Mouse (Mus musculus) T-helper 2 cell (primary cell): ENCODE measurements around the gene Mllt3.

ENCODE experiments used
- in situ Hi-C: fragments of 300-600 bp; cut with MboI, MseI; formaldehyde crosslinking; loops from one replicate; pipeline ENCODE4 v1.15.1; 2025; ENCODE audit warnings: high pct_unique_total_duplicates

The Mllt3 gene

GRCm38 (mm10) chr4:87955132-87955531 lies 78.0 kb downstream of the Mllt3 start:
- in situ Hi-C loops = no loop called here

- in situ Hi-C loops = no loop called here
Measured at GRCm38 (mm10) chr4:87954421-87955083, 78.6 kb downstream of the Mllt3 start.

- in situ Hi-C loops = no loop called here
Measured at GRCm38 (mm10) chr4:87953736-87954135, 79.4 kb downstream of the Mllt3 start.

DNA sequence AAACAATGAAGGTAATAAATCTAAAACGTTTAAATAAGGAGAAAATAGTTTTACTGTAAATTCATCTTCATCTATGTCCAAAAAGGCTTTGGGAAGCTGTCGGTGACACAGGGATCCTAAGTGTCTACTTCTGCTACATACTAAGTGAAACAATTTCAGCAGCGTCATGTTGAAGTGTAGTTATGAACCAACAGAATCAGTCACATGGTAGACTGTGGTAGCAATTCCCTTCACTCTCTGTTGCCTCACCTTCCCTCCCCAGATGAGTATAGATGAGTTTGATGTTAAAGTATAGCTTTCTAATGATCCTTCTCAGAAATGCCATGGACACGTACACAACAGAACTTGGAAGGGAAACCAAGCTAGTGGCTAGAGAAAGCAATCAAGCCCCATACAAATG lies 79.9 kb downstream of the Mllt3 start:
- in situ Hi-C loops = no loop called here

GRCm38 (mm10) chr4:87949451-87949850 lies 83.7 kb downstream of the Mllt3 start:
- in situ Hi-C loops = loop anchor here (5.0 kb wide), 1 partner anchor 53 kb away; no protein-coding TSS in a partner anchor

DNA sequence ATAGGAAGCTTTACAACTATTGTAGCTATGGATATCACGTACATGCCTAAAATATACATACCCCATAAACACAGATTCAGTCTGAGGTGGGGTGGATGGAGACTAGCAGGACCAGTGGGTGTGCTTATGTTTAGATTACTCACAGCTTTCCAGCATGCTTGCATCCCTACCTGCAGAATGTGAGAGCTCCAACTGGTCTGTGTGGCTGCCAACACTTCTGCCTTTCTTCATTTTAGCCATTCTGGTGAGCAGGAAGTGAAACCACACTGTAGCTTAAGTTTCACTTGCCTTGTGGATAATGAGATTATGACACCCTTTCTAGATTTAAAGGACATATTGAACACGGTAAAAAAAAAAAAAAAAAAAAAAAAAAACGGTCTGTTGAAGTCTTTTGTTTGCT lies 88.8 kb downstream of the Mllt3 start:
- in situ Hi-C loops = no loop called here

DNA sequence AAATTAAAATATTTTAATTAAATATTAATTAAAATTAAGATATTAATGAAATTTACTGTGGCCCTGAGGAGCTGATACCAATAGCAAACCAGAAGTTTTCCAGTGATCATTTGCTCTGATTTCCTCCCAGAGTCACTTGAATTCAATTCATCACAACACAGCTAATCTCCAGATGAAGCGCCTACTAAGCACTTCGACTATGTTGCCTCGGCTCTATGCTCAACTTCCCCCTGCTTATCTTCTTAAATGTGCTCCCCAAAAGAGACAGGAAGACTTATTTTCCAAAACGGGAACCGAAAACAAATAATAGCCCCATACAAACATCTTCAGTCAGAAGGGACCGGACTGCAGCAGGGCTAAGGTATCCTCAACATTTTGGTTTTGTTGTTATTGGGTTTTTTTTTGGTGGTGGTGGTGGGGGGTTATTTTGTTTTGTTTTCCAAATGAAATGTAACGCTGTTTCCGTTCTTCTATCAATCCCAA lies 90.2 kb downstream of the Mllt3 start:
- in situ Hi-C loops = no loop called here

DNA sequence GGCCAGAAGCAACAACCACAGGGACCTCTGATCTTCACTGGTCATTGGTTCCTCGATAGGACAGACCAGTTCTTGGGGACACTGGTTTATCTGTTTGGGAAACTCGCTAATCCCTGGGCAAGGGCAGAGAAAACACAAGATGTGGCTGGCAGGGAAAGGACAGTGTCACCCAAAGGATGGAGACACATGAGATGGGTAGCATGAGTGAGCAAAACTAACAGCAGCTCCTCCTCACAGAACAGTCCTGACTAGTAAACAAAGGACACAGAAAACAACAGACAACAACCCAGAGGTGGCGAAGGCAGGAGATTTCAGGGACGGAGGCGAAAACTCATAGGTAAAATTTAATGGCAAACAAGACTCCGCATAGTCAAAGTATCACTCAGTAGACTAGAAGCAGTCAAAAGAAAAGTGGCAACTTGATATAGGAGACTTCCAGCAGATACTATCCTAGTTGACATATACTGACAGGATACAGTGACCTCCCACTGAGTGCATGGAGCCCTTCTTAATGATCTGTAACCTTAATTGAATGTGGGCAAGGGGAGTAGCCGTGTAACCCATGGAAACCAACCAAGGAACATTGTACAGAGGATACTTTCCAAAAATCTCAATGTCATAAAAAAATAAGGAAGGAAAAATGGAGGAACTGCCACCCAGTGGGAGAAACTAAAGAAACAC lies 93.5 kb downstream of the Mllt3 start:
- in situ Hi-C loops = no loop called here

GRCm38 (mm10) chr4:87936326-87936725 lies 96.8 kb downstream of the Mllt3 start:
- in situ Hi-C loops = no loop called here

DNA sequence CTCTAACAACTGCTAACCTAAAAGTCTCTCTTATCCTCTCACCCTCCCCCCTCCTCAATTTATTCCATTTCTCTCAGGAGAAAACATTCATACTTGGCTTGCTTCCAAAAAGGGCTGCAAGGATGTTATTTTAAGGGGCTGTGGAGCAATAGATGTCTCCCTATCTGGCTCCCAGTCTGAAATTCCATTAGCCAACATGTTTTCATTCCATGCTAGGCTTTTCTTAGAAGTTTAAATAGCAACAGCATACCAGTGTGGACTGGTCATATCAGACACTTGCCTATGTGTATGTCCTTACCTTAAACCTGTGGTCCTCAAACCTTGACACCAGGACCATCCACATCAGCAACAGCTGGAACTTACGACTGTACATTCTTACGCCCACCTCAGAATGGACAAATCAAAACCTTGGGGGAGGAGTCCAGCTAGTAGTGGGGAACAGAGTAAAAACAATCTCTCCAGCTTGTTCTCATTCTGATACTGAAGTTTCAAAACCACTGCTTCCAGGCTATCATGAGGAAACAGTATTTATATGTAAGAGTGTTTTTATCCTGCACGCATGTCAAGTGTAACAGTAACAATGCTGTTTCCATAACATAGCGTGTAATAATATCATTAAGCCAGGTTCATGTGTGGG lies 99.3 kb downstream of the Mllt3 start:
- in situ Hi-C loops = no loop called here

DNA sequence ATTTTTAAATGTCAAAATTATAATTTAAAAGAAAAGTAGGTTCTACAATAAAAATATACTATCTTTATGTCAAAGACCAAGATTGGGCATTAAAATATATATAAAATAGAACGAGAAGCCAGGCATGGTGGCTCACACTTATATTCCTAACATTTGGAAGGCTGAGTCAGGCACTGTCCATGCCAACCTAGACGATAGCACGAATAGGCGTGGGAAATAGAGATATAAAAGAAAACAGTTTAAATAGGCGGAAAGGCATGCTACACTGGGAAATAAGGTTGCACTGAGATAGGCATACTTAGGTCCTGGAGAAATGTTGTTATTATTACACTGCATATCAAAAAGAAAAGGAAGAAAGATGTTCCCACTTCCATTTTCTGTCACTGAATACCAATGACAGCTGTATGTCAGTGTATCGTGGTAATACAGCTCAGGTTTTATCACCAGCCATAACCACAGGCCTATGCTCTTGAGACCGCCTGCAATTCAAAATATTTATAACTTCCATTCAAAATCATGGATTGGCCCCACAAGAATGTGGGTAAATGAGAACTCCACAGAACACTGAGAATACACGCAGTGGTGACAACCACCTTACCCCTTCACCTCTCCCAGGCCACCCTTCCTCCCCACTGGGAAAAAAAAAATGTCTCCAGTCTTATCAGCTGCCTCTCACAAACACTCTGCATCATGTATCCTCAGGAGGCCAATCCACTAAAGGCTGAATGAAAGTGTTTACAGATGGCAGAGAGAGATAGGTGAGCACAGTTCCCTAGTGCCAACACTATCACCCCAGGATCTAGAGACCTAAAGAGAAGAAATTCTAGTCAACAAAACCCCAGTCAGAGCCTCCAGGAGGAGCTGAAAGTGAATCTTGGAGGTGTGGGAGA lies 102.6 kb downstream of the Mllt3 start:
- in situ Hi-C loops = no loop called here

DNA sequence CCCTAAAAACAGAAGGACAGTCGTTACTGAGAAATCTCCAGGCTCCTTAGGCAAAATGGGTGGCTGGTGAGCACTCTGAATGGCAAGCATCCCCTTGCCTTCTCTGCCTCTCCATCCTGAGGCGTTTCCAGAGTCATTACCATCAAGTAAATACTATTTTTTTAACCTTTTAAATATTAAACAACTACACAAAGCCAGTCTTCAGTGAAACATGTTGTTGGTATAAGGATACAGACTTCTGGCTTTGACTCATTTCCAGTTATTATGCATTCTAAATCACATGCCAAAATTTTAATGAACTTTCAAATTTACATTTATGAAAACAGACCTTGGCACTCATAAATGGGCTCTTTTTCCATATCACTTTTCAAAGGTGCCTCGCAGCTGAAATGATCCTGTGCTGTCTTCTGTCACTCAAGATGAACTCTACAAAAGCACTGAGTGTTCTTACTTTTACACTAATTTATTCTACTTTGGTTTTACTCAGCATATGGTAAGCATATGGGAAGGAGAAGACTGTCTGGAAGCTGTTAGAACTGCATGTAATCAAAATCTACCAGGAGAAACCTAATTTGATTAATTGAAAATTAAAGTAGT lies 104.5 kb downstream of the Mllt3 start:
- in situ Hi-C loops = no loop called here

GRCm38 (mm10) chr4:87927354-87927753 lies 105.8 kb downstream of the Mllt3 start:
- in situ Hi-C loops = no loop called here

DNA sequence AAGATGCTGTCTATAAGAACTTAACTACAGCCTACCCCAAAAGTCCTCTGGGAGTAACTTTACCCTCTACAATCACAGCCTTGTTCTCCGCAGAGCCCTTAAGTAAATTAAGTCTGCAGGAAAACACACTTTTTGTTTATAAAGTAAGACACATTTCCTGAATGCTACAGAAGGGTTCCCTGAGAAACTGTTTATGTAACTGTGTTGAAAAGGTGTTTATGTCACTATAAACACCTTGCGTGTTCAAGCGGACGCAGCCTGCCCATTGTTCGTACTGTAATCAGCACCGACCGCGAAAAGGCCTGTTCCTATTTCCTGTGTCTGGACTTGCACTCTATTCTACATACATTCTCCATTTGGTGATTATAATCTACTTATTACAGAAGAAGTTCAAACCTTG lies 112.5 kb downstream of the Mllt3 start:
- in situ Hi-C loops = loop anchor here (5.0 kb wide), 1 partner anchor 558 kb away; no protein-coding TSS in a partner anchor

- in situ Hi-C loops = no loop called here
Measured at GRCm38 (mm10) chr4:87911172-87911994, 121.8 kb downstream of the Mllt3 start.

- in situ Hi-C loops = no loop called here
Measured at GRCm38 (mm10) chr4:87905149-87905771, 127.9 kb downstream of the Mllt3 start.

DNA sequence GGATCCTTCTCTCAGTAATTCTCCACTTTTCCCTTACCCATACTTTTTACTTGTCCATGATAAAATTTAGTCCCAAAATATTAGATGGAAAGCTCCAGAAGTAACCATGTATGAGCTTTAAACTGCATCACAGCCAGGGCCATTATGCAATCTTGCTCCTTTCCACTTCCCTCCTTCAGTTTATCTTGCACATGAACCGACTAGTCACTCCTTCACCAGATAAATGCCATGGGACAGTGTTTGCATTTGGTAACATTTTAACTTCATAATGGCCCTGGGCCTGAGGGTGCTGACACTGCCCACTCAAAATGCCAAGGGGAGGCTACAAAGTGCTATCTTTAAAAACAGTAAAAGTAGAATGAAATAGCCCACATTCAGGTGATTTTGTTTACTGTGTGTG lies 128.4 kb downstream of the Mllt3 start:
- in situ Hi-C loops = no loop called here

- in situ Hi-C loops = no loop called here
Measured at GRCm38 (mm10) chr4:87902584-87902983, 130.6 kb downstream of the Mllt3 start.

DNA sequence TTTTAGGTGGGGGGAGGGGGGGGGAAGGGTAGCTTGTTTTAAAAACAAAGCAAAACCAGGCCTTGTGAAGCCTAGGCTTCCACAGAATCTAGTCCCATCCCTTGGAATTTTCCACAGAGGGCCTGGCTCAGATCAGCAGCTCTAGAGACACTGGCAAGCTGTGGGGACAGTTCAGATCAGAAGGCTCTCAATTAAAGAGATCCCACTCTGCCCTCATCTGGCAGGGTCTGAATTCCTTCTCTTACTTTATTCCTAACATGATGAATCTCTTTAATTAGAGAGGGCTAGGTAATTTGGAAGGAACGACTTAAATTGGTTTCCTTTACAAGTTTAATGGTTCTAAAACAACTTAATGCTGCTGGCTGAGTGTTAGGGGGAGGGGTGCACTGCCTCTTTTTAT lies 132.0 kb downstream of the Mllt3 start:
- in situ Hi-C loops = no loop called here

DNA sequence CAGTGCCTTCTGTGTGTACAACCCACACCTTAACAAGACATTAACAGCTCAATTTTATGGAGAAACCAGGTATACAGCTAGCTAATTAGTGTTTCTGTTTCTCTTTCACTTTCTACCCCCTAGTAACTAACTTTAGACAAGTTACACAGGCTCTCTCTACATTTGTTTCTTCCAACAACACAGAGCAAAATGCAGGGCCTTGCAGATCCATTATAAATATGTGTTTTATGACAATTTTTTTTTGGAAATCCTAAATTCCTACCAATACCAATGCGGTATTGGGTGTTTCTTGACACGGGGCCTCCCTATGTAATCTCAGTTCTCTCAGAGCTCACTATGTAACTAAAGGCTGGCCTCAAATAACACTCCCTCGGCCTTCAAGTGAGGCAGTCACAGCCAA lies 139.7 kb downstream of the Mllt3 start:
- in situ Hi-C loops = no loop called here
